Mouse (Mus musculus): Measurements from ENCODE around the gene Slc4a1.

Slc4a1 gene

DNA sequence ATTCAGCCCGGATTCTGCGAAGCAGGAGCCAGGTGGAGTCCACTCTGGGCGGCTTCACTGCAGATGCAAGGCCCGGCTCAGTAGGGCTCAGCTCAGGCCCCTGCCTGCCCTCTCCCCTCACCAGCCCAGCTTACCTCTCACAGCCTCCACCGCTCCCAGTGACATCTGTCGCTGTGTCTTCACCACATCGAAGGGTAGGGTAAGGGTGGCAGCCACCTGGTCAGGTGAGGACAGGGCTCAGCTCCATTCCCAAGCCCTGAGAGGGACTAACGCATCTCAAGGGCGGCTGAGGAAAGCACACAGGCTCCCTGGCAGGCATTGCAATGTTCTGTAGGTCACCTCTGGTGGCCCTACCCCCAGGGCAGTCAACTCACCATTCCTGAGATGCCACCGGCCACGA is 37.7 kb upstream of the Slc4a1 start:
- TF ChIP-seq GATA4 (IDR thresholded peaks at IDR 0.05; ENCODE audit: insufficient replicate concordance, low read length), result no peak

DNA sequence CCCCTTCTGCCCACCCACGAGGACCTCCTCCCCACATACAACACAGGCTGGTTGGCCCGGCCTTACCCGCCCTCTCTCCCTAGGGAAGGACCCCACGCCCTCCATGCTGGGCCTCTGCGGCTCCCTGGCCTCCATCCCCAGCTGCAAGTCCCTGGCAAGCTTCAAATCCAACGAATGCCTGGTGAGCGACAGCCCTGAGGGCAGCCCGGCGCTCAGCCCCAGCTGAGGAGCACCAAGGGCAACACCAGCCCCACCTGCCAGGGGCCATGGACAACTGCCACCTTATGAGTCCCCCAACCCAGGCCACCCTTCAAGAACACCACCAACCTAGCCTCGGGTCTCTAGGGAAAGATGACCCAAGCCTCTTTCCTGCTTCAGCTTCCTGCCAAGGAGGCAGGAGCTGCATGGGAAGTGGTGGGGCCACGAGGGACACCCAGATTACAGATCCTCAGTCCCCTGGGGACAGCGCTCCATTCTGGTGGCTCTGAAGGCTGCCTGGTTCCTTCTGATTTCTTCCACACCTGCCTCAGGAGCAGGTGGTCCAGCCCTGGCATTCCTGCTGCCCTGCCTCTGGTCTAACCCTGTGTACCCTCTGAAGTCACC is 36.0 kb upstream of the Slc4a1 start:
- no peak for TF ChIP-seq GATA4 (IDR thresholded peaks at IDR 0.05; ENCODE audit: insufficient replicate concordance, low read length)

DNA sequence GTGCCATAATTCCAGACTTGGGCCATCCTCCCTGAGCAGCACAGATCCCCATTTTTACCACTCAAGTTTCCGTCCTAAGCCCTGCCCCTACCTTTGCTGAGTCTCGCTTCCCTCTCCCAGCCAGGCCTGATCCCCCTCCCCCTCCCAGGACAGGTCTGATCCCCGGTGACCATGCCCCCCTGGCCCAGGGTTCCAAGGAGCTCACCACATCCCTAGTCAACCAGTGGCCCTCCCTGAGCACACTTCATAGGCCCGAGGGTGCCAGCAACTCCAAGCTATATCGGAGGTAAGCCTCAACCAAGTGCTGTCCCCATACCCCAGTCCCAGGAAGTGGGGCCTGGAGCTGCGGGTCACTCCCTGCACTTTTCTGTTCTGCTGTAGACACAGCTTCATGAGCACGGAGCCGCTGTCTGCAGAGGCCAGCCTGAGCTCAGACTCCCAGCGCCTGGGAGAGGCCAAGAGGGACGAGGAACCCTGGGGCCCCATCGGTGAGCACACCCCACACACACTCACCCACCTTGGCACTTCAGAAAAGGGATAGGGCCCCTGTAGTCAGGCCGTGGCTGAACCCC is 34.6 kb upstream of the Slc4a1 start:
- no peak for TF ChIP-seq GATA4 (IDR thresholded peaks at IDR 0.05; ENCODE audit: insufficient replicate concordance, low read length)

DNA sequence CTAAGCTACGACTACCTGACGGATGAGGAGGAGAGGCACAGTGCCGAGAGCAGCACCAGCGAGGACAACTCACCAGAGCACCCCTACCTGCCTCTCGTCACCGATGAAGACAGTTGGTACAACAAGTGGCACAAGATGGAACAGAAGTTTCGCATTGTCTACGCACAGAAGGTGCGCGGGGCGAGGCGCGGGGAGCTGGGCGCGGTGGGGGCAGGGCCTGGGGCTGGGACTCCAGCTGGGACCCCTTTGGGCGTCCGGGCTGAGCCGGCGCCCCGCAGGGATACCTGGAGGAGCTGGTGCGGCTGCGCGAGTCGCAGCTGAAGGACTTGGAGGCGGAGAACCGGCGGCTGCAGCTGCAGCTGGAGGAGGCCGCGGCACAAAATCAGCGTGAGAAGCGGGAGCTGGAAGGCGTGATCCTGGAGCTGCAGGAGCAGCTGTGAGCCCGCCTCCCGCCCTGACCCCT is 33.6 kb upstream of the Slc4a1 start:
- no peak for TF ChIP-seq GATA4 (IDR thresholded peaks at IDR 0.05; ENCODE audit: insufficient replicate concordance, low read length)

DNA sequence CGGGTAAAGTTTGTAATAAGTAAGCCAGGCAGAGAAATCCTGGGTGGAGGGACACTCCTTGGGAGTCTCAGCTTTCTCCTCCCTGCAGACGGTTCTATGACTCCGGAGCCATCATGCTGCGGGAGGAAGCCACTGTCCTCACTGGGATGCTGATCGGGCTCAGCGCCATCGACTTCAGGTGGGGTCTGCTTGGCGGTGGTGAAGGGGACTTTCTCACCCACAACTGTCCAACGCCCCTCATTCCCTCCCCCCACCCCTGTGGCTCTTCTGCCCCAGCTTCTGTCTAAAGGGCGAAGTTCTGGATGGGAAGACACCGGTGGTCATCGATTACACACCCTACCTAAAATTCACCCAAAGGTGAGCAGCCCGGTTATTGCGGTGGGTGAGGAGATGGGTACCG is 33.1 kb upstream of the Slc4a1 start:
- no peak for TF ChIP-seq GATA4 (IDR thresholded peaks at IDR 0.05; ENCODE audit: insufficient replicate concordance, low read length)

DNA sequence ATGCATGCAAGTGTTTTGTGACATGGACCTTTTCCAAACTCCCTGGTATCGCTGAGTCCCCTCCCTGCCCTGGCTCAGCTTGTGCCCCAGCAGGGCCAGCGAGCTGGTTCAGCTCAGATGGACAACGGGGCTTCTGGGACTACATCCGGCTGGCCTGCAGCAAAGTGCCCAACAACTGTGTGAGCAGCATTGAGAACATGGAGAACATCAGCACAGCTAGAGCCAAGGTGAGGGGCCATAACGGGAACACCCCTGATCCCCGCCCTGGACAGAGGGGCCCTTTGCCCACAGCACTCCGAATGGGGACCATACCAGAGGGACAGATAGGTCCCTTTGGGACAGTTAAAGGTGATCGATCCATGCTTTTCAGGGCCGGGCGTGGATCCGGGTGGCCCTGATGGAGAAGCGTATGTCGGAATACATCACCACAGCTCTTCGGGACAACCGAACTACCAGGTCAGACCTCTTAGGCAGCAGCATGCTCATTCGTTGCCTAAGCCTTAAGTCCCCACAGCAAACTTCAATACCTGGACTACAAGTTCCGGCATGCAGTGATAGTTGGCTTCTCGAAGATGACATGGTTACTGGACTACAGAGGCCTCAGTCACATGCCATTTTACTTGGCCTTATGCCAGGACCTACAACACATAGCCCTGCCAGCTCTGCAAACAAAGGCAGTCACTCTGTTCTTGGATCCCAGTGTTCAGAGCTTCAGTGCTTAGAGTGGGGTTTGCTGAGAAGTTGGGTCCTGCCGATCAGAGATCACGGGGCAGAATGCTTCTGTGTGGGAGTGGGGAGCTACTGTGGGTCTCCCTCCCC is 32.2 kb upstream of the Slc4a1 start:
- TF ChIP-seq GATA4 (IDR thresholded peaks at IDR 0.05; ENCODE audit: insufficient replicate concordance, low read length), result no peak

DNA sequence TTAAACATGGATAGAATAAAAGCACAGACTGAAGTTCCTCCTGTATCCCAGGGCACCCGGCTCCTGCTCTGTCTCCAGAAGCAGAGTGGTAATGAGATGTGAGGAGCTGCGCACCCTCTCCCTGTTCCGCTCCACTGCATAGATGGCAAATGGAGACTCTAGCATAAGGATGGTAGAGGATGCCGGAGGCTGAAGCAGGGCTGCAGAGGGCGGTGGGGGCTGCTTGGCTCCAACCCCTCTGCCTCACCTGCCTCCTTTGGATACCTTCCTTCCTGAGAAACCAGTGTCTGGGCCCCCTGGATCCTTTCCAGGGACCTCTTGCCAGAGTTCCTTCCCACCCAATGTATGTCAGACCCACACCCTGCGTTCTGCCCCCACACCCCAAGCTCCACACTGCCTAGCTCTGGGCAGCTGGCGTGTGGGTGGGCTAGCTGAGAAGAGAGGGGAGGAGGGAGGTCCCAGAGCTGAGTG is 30.7 kb upstream of the Slc4a1 start:
- TF ChIP-seq GATA4 (IDR thresholded peaks at IDR 0.05; ENCODE audit: insufficient replicate concordance, low read length), result no peak

DNA sequence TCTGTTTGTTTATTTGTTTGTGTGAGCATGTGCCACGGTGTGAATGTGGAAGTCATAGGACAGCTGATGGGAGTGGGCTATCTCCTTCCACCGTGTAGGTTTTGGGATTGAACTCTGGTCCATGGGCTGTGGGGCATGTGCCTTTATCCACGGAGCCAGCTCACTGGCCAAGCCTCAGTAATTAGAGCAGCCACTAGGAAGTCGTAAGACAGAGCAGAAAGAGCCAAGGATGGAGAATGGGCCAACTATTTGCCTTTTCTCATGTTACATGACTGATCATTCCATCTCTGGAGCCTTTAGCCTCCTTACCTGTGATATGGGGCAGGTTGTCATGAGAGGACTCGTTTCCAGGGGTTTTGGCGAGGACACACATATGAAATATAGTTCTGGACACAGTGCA is 30.3 kb upstream of the Slc4a1 start:
- no peak for TF ChIP-seq GATA4 (IDR thresholded peaks at IDR 0.05; ENCODE audit: insufficient replicate concordance, low read length)

DNA sequence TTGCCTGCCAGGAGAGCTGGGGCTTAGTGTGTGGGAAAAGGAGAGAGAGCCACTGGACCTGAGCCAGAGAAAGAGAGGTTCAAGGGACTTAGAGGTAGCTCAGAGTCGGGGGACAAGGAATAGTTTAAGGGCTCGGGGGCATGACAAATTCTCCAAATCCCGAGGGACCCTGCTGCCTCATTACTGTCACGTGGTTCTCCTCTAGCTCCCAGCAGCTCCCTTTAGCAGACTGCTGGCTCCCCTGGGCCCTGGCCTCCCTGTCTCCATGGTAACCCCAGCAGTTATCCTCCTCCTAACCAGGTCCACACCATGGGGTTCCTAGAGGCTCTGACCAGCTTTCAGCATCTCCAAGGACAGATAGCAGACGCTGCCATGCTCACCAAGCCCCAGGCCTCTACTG is 29.2 kb upstream of the Slc4a1 start:
- no peak for TF ChIP-seq GATA4 (IDR thresholded peaks at IDR 0.05; ENCODE audit: insufficient replicate concordance, low read length)

DNA sequence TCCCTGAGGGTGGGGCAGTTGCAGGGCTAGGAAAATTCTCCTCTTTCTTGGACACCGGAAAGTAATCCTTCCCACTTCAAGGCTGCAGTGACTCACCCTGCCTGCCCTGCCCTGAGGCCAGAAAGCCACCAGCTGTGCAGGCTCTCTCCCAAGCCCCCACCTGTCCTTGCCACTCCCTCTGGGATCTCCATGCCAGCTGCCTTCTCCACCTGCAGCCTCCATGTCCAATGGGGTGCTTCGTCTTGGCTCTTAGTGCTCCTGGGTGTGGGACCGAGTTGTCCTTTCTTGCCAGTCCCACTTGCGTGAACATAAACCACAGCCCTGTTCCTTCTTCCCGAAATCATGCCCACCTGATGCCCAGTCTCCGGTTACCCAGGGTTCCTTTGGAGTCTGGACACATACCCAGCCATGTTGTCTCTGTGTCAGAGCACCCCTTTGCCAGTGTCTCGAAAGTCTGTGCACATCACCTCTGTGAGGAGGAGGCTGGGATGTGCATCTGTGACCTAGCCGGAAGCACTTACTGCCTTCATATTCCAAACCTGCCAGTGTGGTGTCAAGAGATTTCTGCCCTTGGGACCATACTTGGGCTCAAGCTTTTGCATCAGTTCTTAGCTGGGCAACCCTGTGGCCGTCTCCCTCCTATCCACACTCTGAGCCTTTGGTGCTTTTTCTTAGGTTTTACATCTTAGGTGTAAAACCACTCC is 28.6 kb upstream of the Slc4a1 start:
- TF ChIP-seq GATA4 (IDR thresholded peaks at IDR 0.05; ENCODE audit: insufficient replicate concordance, low read length), result no peak

DNA sequence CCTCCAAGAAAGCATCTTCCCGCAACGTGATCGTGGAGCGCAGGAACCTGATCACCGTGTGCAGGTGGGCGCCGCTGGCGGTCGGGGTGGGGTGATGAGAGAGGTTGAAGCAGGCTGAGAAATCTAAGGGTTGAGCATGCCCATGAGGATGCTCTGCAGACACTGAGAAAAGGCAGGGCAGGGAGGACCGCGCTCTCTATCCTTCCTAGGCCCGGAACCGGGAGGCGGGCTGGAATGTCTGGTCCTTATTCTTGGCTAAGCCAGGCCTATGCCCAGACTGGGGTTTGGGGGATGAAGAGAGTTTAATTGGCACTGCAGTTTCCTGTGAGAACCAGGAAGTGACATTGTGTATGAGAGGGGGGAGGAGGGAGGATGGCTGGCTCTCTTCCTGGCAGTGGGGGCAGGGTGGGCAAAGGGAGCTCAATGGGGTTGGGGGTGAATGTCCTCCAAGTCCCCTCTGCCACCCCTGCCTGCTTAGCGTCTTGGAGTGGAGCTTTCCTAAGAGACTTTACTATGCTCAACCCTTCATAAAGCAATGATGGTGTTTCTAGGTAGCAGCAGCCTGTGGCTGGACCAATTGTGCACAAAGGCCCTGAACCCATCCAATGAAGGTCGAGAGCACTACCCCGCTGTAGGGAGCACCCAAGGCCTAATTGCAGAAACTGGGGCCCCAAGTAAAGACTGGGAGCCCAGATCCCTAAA is 27.9 kb upstream of the Slc4a1 start:
- no peak for TF ChIP-seq GATA4 (IDR thresholded peaks at IDR 0.05; ENCODE audit: insufficient replicate concordance, low read length)

DNA sequence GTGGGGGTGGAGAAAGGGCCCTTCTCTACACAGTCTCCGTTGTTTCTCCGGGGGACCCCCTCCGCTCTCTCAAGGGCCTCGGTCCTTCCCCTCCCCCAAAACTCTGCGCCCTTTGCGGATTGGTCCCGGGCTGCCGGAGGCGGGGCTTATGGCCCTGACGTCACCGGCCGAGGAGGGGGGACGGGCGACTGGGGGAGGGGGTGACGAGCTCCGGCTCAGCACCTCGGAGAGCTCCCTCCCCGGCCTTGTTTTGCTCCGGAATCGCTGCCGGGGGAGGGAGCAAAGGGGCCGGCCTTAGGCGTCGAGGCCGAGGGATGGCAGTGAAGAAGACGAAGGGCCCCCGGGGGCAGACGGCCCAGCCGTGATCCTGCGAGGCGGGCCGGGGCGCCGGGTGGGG is 27.2 kb upstream of the Slc4a1 start, which contains the start of gene Rundc3a:
TSS of gene Rundc3a (plus strand) at position 166 of the 397 bp plus-strand sequence.
- TF ChIP-seq GATA4 (IDR thresholded peaks at IDR 0.05; ENCODE audit: insufficient replicate concordance, low read length), result no peak

DNA sequence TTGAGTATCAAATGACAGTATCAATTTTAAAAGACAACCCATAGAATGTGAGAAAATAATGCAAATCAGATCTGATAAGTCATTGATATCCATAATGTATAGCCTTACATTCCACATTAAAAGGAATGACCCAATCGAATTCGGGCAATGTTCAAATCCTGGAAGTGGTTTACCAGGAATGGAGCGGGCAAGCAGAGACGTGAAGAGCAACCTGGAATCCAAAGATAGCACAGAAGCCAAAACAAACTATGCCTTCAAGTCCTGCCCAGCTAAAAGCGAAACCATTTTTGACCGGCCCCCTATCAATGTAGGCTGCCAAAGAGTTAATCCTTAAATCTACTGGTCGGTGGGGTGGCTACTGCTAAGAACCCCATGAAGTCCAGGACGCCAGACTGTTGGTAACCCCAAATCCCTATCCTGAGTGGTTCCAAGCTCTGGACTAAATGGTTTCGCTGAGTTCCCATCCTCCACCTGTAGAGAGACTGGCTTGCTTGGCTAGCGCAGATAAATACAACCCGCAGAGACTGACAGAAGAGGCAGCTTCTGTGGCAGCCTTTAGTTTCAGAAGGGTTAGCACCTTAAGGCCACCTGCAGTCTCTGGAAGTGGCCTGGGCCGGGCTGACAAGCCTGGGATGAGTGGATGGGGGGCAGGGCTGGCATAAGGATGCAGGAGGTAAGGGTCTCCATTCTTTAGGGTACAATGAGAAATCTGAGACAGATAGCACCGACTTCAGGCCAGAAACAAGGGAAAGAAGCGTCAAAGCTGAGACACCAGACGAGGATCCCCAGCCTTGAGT is 26.6 kb upstream of the Slc4a1 start:
- no peak for TF ChIP-seq GATA4 (IDR thresholded peaks at IDR 0.05; ENCODE audit: insufficient replicate concordance, low read length)

DNA sequence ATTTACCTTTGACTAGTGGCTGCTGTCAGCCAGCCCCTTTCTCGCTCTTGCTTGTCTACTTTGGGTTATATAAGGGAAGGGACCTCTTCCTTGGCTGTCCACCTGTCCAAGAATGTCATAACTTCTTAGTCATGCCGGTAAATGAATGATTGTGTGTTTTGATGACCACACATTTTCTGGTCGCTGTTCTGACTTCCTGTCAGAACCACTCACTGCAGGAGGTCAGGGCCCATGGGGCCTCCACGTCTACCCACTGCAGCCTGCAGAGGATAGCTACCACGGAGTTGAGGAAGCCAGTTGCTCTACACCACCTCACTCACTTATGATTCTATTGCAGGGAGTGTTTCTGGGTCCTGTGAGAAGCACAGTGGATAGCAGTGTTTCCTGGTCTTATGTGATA is 20.1 kb upstream of the Slc4a1 start:
- no peak for TF ChIP-seq GATA4 (IDR thresholded peaks at IDR 0.05; ENCODE audit: insufficient replicate concordance, low read length)

All from liver, adult (tissue).